12 mouse cellular contexts compared by ENCODE assay signal in genomic region chr2:102944415-102945012, GRCm38 (mm10). TPM values are rescaled to one million over a fixed set of nuclear protein-coding genes. Genes with fewer than 3 reads are reported as not detected.
DNase-seq lines count a peak whose midpoint lies in the region; ATAC-seq and TF ChIP-seq lines count a peak whose summit lies in the region.
"Had no signal": no experiment of that assay in that cellular context is flagged by ENCODE, and none has a peak within 500 bp of the region (broad histone marks: within the 10 kb centered on the region; RNA-seq: fewer than 3 reads in every experiment).

No protein-coding gene starts in this region.

- H3K36me3 ChIP-seq in hindbrain, embryonic 16.5 days (ENCODE audit: control insufficient read depth, insufficient read depth, low read length) = no peaks in the 10 kb centered on the region
- H3K36me3 ChIP-seq in hindbrain, embryonic 13.5 days = no peaks in the 10 kb centered on the region
- no peaks in the 10 kb centered on the region for H3K36me3 ChIP-seq in C2C12 (ENCODE audit: control insufficient read depth, insufficient read depth)
- H3K36me3 ChIP-seq in embryonic facial prominence, embryonic 11.5 days (replicated peaks; ENCODE audit: control insufficient read depth, insufficient read depth, low read depth, low read length) = no peaks in the 10 kb centered on the region
- no peaks in the 10 kb centered on the region for H3K36me3 ChIP-seq in forebrain, embryonic 13.5 days (ENCODE audit: poor library complexity, severe bottlenecking)
- H3K36me3 ChIP-seq: heart, embryonic 13.5 days; limb, embryonic 12.5 days had no signal

- ATAC-seq in hindbrain, embryonic 16.5 days = no peak
- ATAC-seq in hindbrain, embryonic 13.5 days (ENCODE audit: low FRiP score) = no peak
- no peak for ATAC-seq in embryonic facial prominence, embryonic 11.5 days (replicated peaks; ENCODE audit: insufficient number of reproducible peaks, low FRiP score, low TSS enrichment, low read depth)
- ATAC-seq in megakaryocyte, adult 5-6 weeks (ENCODE audit: poor library complexity, severe bottlenecking) = peak; percentile 0; the same call in 1 of the 2 replicates
- no peak for ATAC-seq in forebrain, embryonic 13.5 days
- ATAC-seq: CD4-positive, CD25-positive, alpha-beta regulatory T cell, adult 4 months had no signal

- no peak for DNase-seq in embryonic facial prominence, embryonic 11.5 days (ENCODE audit: low spot score)
- DNase-seq in thymus, adult 18-20 months = no peak
- DNase-seq in left cerebral cortex, adult 8-10 months (ENCODE audit: low spot score in 2 of 2) = no peak
- DNase-seq: right cerebral cortex, postnatal 4 days had no signal

- 0 out of 2 replicates have a peak overlapping the region, but pooled peaks have one; percentile 2 for H3K4me2 ChIP-seq in hindbrain, embryonic 16.5 days (ENCODE audit: low read length)
- H3K4me2 ChIP-seq in hindbrain, embryonic 13.5 days = no peak overlapping the region
- H3K4me2 ChIP-seq in embryonic facial prominence, embryonic 11.5 days (ENCODE audit: low read depth, low read length) = no peak overlapping the region
- H3K4me2 ChIP-seq in forebrain, embryonic 13.5 days = no peak overlapping the region
- H3K4me2 ChIP-seq: heart, embryonic 13.5 days; limb, embryonic 12.5 days had no signal

- no peak overlapping the region for H3K4me3 ChIP-seq in hindbrain, embryonic 16.5 days (ENCODE audit: low read length)
- no peak overlapping the region for H3K4me3 ChIP-seq in hindbrain, embryonic 13.5 days
- no peak overlapping the region for H3K4me3 ChIP-seq in C2C12 (ENCODE audit: insufficient read depth, poor library complexity, severe bottlenecking)
- no peak overlapping the region for H3K4me3 ChIP-seq in embryonic facial prominence, embryonic 11.5 days (ENCODE audit: low read depth, low read length)
- no peak overlapping the region for H3K4me3 ChIP-seq in forebrain, embryonic 13.5 days
- H3K4me3 ChIP-seq: heart, embryonic 13.5 days; limb, embryonic 12.5 days had no signal

- peak overlapping the region; percentile 57 for H3ac ChIP-seq in C2C12 (ENCODE audit: control insufficient read depth, insufficient read length, low read depth)

- no peak for TF ChIP-seq CTCF in C2C12 (IDR thresholded peaks at IDR 0.05; ENCODE audit: control insufficient read depth, insufficient read depth, insufficient read length)

- no peak overlapping the region for H3K9ac ChIP-seq in hindbrain, embryonic 16.5 days (ENCODE audit: low read depth, low read length)
- no peak overlapping the region for H3K9ac ChIP-seq in hindbrain, embryonic 13.5 days
- H3K9ac ChIP-seq in embryonic facial prominence, embryonic 11.5 days (replicated peaks; ENCODE audit: low read length) = no peak overlapping the region
- no peak overlapping the region for H3K9ac ChIP-seq in forebrain, embryonic 13.5 days
- H3K9ac ChIP-seq: heart, embryonic 13.5 days; limb, embryonic 12.5 days had no signal

- no peaks in the 10 kb centered on the region for H3K79me3 ChIP-seq in C2C12 (ENCODE audit: low read depth)

- H3K27ac ChIP-seq in hindbrain, embryonic 16.5 days (ENCODE audit: low read depth, low read length) = peak overlapping the region; percentile 29; the same call in 1 of the 2 replicates
- no peak overlapping the region for H3K27ac ChIP-seq in hindbrain, embryonic 13.5 days
- H3K27ac ChIP-seq in embryonic facial prominence, embryonic 11.5 days (replicated peaks; ENCODE audit: low read depth, low read length) = peak overlapping the region; percentile 36; the same call in 1 of the 2 replicates
- H3K27ac ChIP-seq in forebrain, embryonic 13.5 days = no peak overlapping the region
- H3K27ac ChIP-seq: heart, embryonic 13.5 days; limb, embryonic 12.5 days had no signal

- H3K9me3 ChIP-seq in hindbrain, embryonic 16.5 days (ENCODE audit: control insufficient read depth, low read length) = no peaks in the 10 kb centered on the region
- H3K9me3 ChIP-seq in hindbrain, embryonic 13.5 days = no peaks in the 10 kb centered on the region
- no peaks in the 10 kb centered on the region for H3K9me3 ChIP-seq in embryonic facial prominence, embryonic 11.5 days (replicated peaks; ENCODE audit: control insufficient read depth, low read length)
- H3K9me3 ChIP-seq in forebrain, embryonic 13.5 days (replicated peaks) = no peaks in the 10 kb centered on the region
- H3K9me3 ChIP-seq: heart, embryonic 13.5 days; limb, embryonic 12.5 days had no signal

- H3K4me1 ChIP-seq in hindbrain, embryonic 16.5 days (ENCODE audit: control insufficient read depth, insufficient read depth, low read depth, low read length) = peaks cover 11% of the 10 kb centered on the region
- H3K4me1 ChIP-seq in hindbrain, embryonic 13.5 days (replicated peaks) = peaks cover 21% of the 10 kb centered on the region
- no peaks in the 10 kb centered on the region for H3K4me1 ChIP-seq in embryonic facial prominence, embryonic 11.5 days (ENCODE audit: control insufficient read depth, insufficient read depth, low read length)
- peaks cover 10% of the 10 kb centered on the region for H3K4me1 ChIP-seq in forebrain, embryonic 13.5 days

- no peaks in the 10 kb centered on the region for H3K27me3 ChIP-seq in hindbrain, embryonic 16.5 days (replicated peaks; ENCODE audit: control insufficient read depth, insufficient read depth, low read length)
- no peaks in the 10 kb centered on the region for H3K27me3 ChIP-seq in hindbrain, embryonic 13.5 days
- H3K27me3 ChIP-seq in C2C12 (ENCODE audit: control insufficient read depth, insufficient read depth, insufficient read length) = no peaks in the 10 kb centered on the region
- H3K27me3 ChIP-seq in embryonic facial prominence, embryonic 11.5 days (ENCODE audit: control insufficient read depth, insufficient read depth, low read length) = no peaks in the 10 kb centered on the region
- no peaks in the 10 kb centered on the region for H3K27me3 ChIP-seq in forebrain, embryonic 13.5 days

- 70% methylated on average over 7 of the region's 7 CpGs for WGBS in hindbrain, embryonic 16.5 days
- WGBS in hindbrain, embryonic 13.5 days = 83% methylated on average over 7 of the region's 7 CpGs
- 50% methylated on average over 7 of the region's 7 CpGs for WGBS in embryonic facial prominence, embryonic 11.5 days
- WGBS in forebrain, embryonic 13.5 days = 81% methylated on average over 7 of the region's 7 CpGs

- no peaks in the 10 kb centered on the region for H3K79me2 ChIP-seq in C2C12 (ENCODE audit: control insufficient read depth, insufficient read depth)

TF ChIP-seq in C2C12, 6 proteins besides CTCF, POLR2A, EP300 and RAD21:
- TF ChIP-seq USF1 (IDR thresholded peaks at IDR 0.05; ENCODE audit: low read depth) = no peak
- no peak for TF ChIP-seq FOSL1 (IDR thresholded peaks at IDR 0.05; ENCODE audit: insufficient read depth, low read length, poor library complexity, severe bottlenecking)
- TF ChIP-seq MYOD1 (IDR thresholded peaks at IDR 0.05; ENCODE audit: control insufficient read depth, insufficient read length, low read depth) = no peak

RNA-seq across cellular contexts. Expression of gene Cd44, which starts 43.0 kb away (rescaled TPM):
- polyA plus RNA-seq in hindbrain, embryonic 16.5 days (2015; fragmentation: Nextera tagmentation; extraction: Ambion mirVana) = 4.7 and 5.1 TPM in 2 replicates
- polyA plus RNA-seq in hindbrain, embryonic 13.5 days (2015; fragmentation: Nextera tagmentation; extraction: Ambion mirVana) = 2.7 and 3.0 TPM in 2 replicates
- 87.6 TPM for polyA plus RNA-seq in C2C12 (2012; fragmentation: generic; extraction: Trizol)
- 3.4 and 4.0 TPM in 2 replicates for polyA plus RNA-seq in embryonic facial prominence, embryonic 11.5 days (2014; fragmentation: Nextera tagmentation; extraction: Ambion mirVana)
- total RNA-seq in megakaryocyte, adult 5-6 weeks (2015) = 358 and 368 TPM in 2 replicates
- total RNA-seq in megakaryocyte, adult 5-6 weeks (2017) = 289 and 337 TPM in 2 replicates
- 1.2 and 1.6 TPM in 2 replicates for polyA plus RNA-seq in forebrain, embryonic 13.5 days (2015; fragmentation: Nextera tagmentation; extraction: Ambion mirVana)
- total RNA-seq in left cerebral cortex, adult 8-10 months (2022) = 1 to 10 TPM; 3.8 to 9.0 (median 5.8) TPM

Comparison
In these comparisons a context has a peak if more than half of its experiments do, and no peak if none do; other contexts are left out.
1. H3K27ac ChIP-seq: peak in hindbrain, embryonic 16.5 days (single experiment) and embryonic facial prominence, embryonic 11.5 days (single experiment); none in hindbrain, embryonic 13.5 days (single experiment) and forebrain, embryonic 13.5 days (single experiment).
2. RNA of gene Cd44, which starts 43.0 kb away (polyA plus RNA-seq): 87.6 TPM in C2C12 (single experiment); 4.7 to 5.1 TPM in hindbrain, embryonic 16.5 days, 3.4 to 4.0 TPM in embryonic facial prominence, embryonic 11.5 days, 2.7 to 3.0 TPM in hindbrain, embryonic 13.5 days and 1.2 to 1.6 TPM in forebrain, embryonic 13.5 days; every median in the first group is over 10 times any median in the second.